8 mouse cellular contexts compared by ENCODE assay signal in genomic region chr8:92359833-92360082, GRCm38 (mm10). TPM values are rescaled to one million over a fixed set of nuclear protein-coding genes. Genes with fewer than 3 reads are reported as not detected.
DNase-seq lines count a peak whose midpoint lies in the region; ATAC-seq lines count a peak whose summit lies in the region.

No protein-coding gene starts in this region.

- peaks cover 10% of the 10 kb centered on the region for H3K36me3 ChIP-seq in embryonic facial prominence, embryonic 10.5 days (replicated peaks)
- no peaks in the 10 kb centered on the region; the same call in 1 of the 2 replicates for H3K36me3 ChIP-seq in hindbrain, embryonic 13.5 days
- H3K36me3 ChIP-seq in lung, embryonic 15.5 days: no peaks in the 10 kb centered on the region
- H3K36me3 ChIP-seq in stomach, embryonic 15.5 days: no peaks in the 10 kb centered on the region

- H3K27me3 ChIP-seq in embryonic facial prominence, embryonic 10.5 days (replicated peaks; ENCODE audit: low read depth, poor library complexity, severe bottlenecking): peaks cover 83% of the 10 kb centered on the region
- peaks cover 57% of the 10 kb centered on the region for H3K27me3 ChIP-seq in hindbrain, embryonic 13.5 days
- peaks cover 83% of the 10 kb centered on the region for H3K27me3 ChIP-seq in lung, embryonic 15.5 days
- peaks cover 78% of the 10 kb centered on the region for H3K27me3 ChIP-seq in stomach, embryonic 15.5 days (replicated peaks)

- H3K4me3 ChIP-seq in embryonic facial prominence, embryonic 10.5 days: peak overlapping the region; percentile 79
- peak overlapping the region; percentile 63 for H3K4me3 ChIP-seq in hindbrain, embryonic 13.5 days
- peak overlapping the region; percentile 73 for H3K4me3 ChIP-seq in lung, embryonic 15.5 days
- peak overlapping the region; percentile 76 for H3K4me3 ChIP-seq in stomach, embryonic 15.5 days (replicated peaks)

- DNase-seq in layer of hippocampus, postnatal 10 days (ENCODE audit: low spot score in 2 of 2): peak; percentile 14 to 25
- DNase-seq in layer of hippocampus, adult 8-10 months (ENCODE audit: low spot score in 2 of 2): no peak
- DNase-seq in embryonic facial prominence, embryonic 10.5 days (ENCODE audit: low spot score): peak; percentile 79
- no peak for DNase-seq in urinary bladder, postnatal 10 days (ENCODE audit: low spot score)
- no peak for DNase-seq in layer of hippocampus, adult 9-10 months (ENCODE audit: low spot score)

- no peaks in the 10 kb centered on the region for H3K9me3 ChIP-seq in embryonic facial prominence, embryonic 10.5 days
- H3K9me3 ChIP-seq in hindbrain, embryonic 13.5 days: no peaks in the 10 kb centered on the region
- no peaks in the 10 kb centered on the region for H3K9me3 ChIP-seq in lung, embryonic 15.5 days
- no peaks in the 10 kb centered on the region for H3K9me3 ChIP-seq in stomach, embryonic 15.5 days

- H3K4me1 ChIP-seq in embryonic facial prominence, embryonic 10.5 days: peaks cover 79% of the 10 kb centered on the region
- H3K4me1 ChIP-seq in hindbrain, embryonic 13.5 days (replicated peaks): peaks cover 69% of the 10 kb centered on the region
- H3K4me1 ChIP-seq in lung, embryonic 15.5 days: peaks cover 23% of the 10 kb centered on the region
- H3K4me1 ChIP-seq in stomach, embryonic 15.5 days: peaks cover 39% of the 10 kb centered on the region

- peak overlapping the region; percentile 92 for H3K9ac ChIP-seq in hindbrain, embryonic 13.5 days
- H3K9ac ChIP-seq in lung, embryonic 15.5 days: peak overlapping the region; percentile 87
- no peak overlapping the region for H3K9ac ChIP-seq in stomach, embryonic 15.5 days

- H3K27ac ChIP-seq in embryonic facial prominence, embryonic 10.5 days (replicated peaks): peak overlapping the region; percentile 94
- peak overlapping the region; percentile 97 for H3K27ac ChIP-seq in hindbrain, embryonic 13.5 days
- no peak overlapping the region for H3K27ac ChIP-seq in lung, embryonic 15.5 days
- H3K27ac ChIP-seq in stomach, embryonic 15.5 days: no peak overlapping the region

- no peak for ATAC-seq in hindbrain, embryonic 13.5 days (ENCODE audit: low FRiP score)
- no peak for ATAC-seq in lung, embryonic 15.5 days (ENCODE audit: borderline replicate concordance, extremely low read depth, low FRiP score, low TSS enrichment)
- ATAC-seq in stomach, embryonic 15.5 days (ENCODE audit: insufficient read depth, low FRiP score, low read depth): no peak

- 2% methylated on average over 21 of the region's 21 CpGs for WGBS in embryonic facial prominence, embryonic 10.5 days
- WGBS in hindbrain, embryonic 13.5 days: under 1% methylated on average over 21 of the region's 21 CpGs
- WGBS in lung, embryonic 15.5 days: 0% methylated on average over 21 of the region's 21 CpGs
- WGBS in stomach, embryonic 15.5 days: under 1% methylated on average over 21 of the region's 21 CpGs

- peak overlapping the region; percentile 76 for H3K4me2 ChIP-seq in hindbrain, embryonic 13.5 days
- H3K4me2 ChIP-seq in lung, embryonic 15.5 days: peak overlapping the region; percentile 78
- H3K4me2 ChIP-seq in stomach, embryonic 15.5 days: peak overlapping the region; percentile 42

RNA-seq across cellular contexts. Expression of gene Irx5, which starts 2.3 kb away (rescaled TPM):
- total RNA-seq in layer of hippocampus, postnatal 10 days (2021): under 1 TPM; 0.18 to 0.32 TPM
- total RNA-seq in layer of hippocampus, adult 8-10 months (2022): under 1 TPM in 3 of 4 experiments, not detected in 1; 0.18 to 0.49 (median 0.20) TPM
- polyA plus RNA-seq in embryonic facial prominence, embryonic 10.5 days (2016; fragmentation: Nextera tagmentation; extraction: Ambion mirVana): 9.5 and 10.2 TPM in 2 replicates
- polyA plus RNA-seq in hindbrain, embryonic 13.5 days (2015; fragmentation: Nextera tagmentation; extraction: Ambion mirVana): 15.4 and 18.4 TPM in 2 replicates
- polyA plus RNA-seq in lung, embryonic 15.5 days (2015; fragmentation: Nextera tagmentation; extraction: Ambion mirVana): 19.8 and 20.4 TPM in 2 replicates
- polyA plus RNA-seq in stomach, embryonic 15.5 days (2015; fragmentation: Nextera tagmentation; extraction: Ambion mirVana): 1.7 and 3.5 TPM in 2 replicates

Comparison
In these comparisons a context has a peak if more than half of its experiments do, and no peak if none do; other contexts are left out.
1. DNase-seq: peak in layer of hippocampus, postnatal 10 days (2 of 2) and embryonic facial prominence, embryonic 10.5 days (single experiment); none in layer of hippocampus, adult 8-10 months (0 of 2), urinary bladder, postnatal 10 days (single experiment) and layer of hippocampus, adult 9-10 months (single experiment).
2. H3K27ac ChIP-seq: peak in embryonic facial prominence, embryonic 10.5 days (single experiment) and hindbrain, embryonic 13.5 days (single experiment); none in lung, embryonic 15.5 days (single experiment) and stomach, embryonic 15.5 days (single experiment).
3. Peak in every context shown above with its lines, with median percentiles within 50 percentile points of each other: H3K4me3 ChIP-seq and H3K4me2 ChIP-seq.